Mouse (Mus musculus) left cerebral cortex, adult 2 months (tissue): ENCODE results near the gene Ptprj. TPM values are rescaled to one million over a fixed set of nuclear protein-coding genes. Genes with fewer than 3 reads are reported as not detected.
A peak's percentile ranks its signal among the peaks of the same experiment; 100 is the strongest.
"Not testable (repeated sequence)": the region's sequence is repeated elsewhere in the genome, so short reads cannot be mapped to it uniquely, and the experiment has no call there.

Experiments used
- DNase-seq, 2 experiments: peaks; one replicate each; pipeline ENCODE4 v3.0.0; 2021 to 2022; ENCODE audit warnings: low spot score in 2 of 2, mixed read lengths in 1 of 2; ENCODE audit errors: extremely low spot score in 1 of 2
- H3K27ac ChIP-seq: fragments of 200-600 bp; 2 replicates; pipeline ENCODE4 v1.8.1; 2022
- H3K4me3 ChIP-seq: fragments of 200-600 bp; 2 replicates; pipeline ENCODE4 v1.8.1; 2022
- CTCF ChIP-seq: fragments of 200-600 bp; IDR thresholded peaks from 2 replicates; pipeline ENCODE4 v1.8.1; 2022; ENCODE audit warnings: antibody characterized with exemption, mild to moderate bottlenecking, moderate library complexity
- intact Hi-C: fragments of 180-260 bp; cut with DNase I; formaldehyde crosslinking; loops from one replicate; pipeline ENCODE4 v1.15.1; 2025
- total RNA-seq, 2 experiments: library from RNA; stranded (reverse); gene quantifications; 2 replicates each; pipeline ENCODE4 v1.2.3; 2021

Gene Ptprj
- total RNA-seq, 2 experiments from 2014 or later, result 114 to 117 TPM

DNA sequence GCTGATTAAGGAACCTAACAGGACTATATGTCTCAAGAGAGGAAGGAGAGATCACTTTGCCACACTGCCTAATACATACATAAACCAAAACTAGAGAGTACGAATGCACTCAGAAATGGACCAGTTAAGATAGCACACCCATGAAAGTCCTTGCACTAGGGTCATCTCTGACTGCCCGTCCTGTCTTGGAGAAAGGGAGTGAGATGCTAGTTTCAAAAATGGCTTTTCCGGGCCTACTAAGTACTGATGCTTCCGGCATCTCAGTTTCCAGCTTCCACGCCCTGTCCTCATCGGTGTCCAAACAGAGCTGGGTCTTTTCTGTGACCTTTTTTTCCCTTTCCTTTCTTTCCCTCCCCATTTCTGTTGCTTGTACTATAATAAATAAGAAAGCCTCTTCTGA is 4.0 kb downstream of the Ptprj start:
- intact Hi-C loops, result loop anchor here (5.0 kb wide), 1 partner anchor 49 kb away; no protein-coding TSS in a partner anchor

DNA sequence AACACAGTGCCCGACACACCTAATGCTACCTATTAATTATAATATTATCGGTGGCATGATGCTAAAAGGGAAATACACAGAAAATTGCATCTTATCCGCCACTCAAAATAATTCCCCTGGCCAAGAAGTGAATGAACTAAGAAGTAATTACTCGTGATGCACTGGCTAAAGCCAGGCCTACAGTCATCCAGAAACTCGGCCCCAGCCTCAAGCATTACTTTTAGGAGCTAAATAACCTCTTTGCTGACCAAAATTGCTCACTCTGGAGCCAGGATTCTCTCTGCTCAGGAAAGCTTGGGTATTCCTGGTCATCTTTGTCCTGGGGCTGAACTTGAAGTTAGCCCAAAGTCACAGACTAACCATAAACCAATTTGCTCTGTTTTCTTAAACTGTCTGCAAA is 4.7 kb downstream of the Ptprj start:
- no peak for TF ChIP-seq CTCF
- H3K4me3 ChIP-seq, result no peak overlapping the region
- no peak for DNase-seq
- intact Hi-C loops, result loop anchor here (5.0 kb wide), 1 partner anchor 48 kb away; no protein-coding TSS in a partner anchor
- H3K27ac ChIP-seq, result no peak overlapping the region

More for the DNA sequence above, 4.0 kb downstream of the Ptprj start:
- no peak overlapping the region for H3K27ac ChIP-seq
- DNase-seq, result no peak
- no peak for TF ChIP-seq CTCF
- no peak overlapping the region for H3K4me3 ChIP-seq

DNA sequence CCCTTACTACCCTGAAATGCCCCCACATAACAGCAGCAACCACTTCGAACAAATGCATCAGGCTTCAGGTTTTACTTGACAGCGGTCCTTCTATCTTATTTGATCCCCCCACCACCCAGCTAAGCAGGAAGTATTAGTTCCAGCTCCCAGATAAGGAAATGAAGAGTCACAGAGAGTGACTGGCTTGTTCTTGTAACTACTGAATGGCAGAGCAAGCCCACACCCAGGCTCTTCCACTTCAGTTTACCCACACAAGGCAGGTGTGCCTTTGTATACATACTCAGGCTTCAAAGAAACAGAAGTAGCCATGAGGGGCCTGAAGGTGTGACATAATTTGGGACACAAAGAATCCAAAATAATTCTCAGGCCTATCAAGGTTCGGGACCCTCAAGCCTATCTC is 5.3 kb downstream of the Ptprj start:
- DNase-seq, result no peak
- intact Hi-C loops, result loop anchor here (5.0 kb wide), 1 partner anchor 48 kb away; no protein-coding TSS in a partner anchor
- no peak for TF ChIP-seq CTCF
- no peak overlapping the region for H3K4me3 ChIP-seq
- no peak overlapping the region for H3K27ac ChIP-seq

DNA sequence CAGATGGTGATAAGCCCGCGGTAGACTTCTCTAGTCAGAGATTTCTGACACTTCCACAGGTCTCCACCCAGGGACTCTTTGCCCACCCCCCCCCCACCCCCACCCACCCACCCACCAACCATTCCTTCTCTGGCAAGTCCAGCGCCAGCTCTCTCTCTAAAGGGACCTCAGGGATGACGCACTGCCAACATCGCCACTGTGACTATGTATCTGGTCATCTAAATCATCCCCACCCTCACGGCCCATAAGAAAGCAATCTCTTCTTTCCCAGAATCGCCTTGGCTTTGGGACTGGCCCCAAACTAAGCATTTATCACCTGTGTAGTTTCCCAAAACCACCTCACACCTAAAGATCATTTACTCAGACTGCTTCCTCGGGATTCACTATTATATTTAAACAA is 5.9 kb downstream of the Ptprj start:
- Histone ChIP-seq H3K4me3 (peak overlapping the region; percentile 38), H3K27ac (peak overlapping the region; percentile 72; the same call in 1 of the 2 replicates)
- TF ChIP-seq CTCF, result no peak
- peak in 1 of 2 experiments; percentile 10 for DNase-seq
- intact Hi-C loops, result no loop called here

DNA sequence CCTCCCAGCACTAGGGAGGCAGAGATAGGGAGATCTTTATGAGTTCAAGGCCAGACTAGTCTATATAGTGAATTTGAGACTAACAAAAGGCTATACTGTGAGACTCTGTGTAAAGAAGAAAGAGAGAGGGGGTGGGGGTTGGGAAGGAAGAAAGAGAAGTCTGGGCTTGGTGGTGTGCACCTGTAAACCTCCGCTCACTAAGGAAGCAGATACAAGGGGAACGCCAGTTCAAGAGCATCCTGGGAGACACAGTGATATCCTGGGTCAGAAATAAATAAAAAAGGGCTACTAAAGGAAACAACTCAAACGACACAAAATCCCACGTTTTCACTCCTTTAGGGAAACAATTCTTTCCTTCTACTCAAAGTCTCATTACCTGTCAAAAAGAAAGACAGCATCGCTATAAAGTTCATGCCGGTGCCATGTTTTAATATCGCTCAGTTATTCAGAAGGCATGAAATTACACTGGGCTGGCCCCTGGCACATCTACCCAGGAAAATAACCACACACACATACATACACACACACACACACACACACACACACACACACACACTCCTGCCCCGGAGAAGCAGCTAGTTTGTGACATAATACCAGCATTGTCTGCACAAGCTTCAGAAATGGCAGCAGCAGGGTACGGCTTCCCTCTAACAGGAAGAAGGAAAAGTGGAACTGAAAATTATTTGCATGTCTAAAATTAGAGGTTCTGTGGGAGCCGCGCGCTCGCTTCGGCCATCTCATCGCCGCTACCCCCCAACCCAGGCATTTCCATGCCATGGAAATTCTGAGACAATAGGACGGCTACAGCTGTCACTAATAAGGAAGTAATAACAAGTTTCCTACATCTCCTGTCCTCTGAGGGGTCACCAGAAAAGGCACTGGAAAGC is 6.6 kb downstream of the Ptprj start:
- DNase-seq, result peak in 1 of 2 experiments; percentile 29
- Histone ChIP-seq H3K4me3 (peak overlapping the region; percentile 38), H3K27ac (peak overlapping the region; percentile 72; the same call in 1 of the 2 replicates)
- TF ChIP-seq CTCF, result no peak
- intact Hi-C loops, result no loop called here

GRCm38 (mm10) chr2:90572126-90572525 is 8.3 kb downstream of the Ptprj start:
- TF ChIP-seq CTCF, result no peak
- peak in 1 of 2 experiments; percentile 5 for DNase-seq
- no peak overlapping the region for H3K27ac ChIP-seq
- H3K4me3 ChIP-seq, result no peak overlapping the region
- intact Hi-C loops, result no loop called here

DNA sequence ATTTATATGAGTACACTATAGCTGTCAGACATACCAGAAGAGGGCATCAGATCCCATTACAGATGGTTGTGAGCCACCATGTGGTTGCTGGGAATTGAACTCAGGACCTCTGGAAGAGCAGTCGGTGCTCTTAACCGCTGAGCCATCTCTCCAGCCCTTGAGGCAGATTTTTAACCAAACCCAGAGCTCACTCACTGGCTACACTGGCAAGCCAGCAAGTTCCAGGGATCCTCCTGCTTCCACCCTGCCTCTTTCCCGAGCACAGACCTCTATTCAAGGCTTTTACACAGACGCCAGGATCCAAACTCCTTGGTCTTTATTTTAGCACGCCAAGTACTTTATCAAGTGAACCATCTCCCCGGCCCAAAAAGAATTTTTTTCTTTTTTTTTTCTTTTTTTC is 9.0 kb downstream of the Ptprj start:
- intact Hi-C loops, H3K27ac ChIP-seq, H3K4me3 ChIP-seq: not testable (repeated sequence)
- DNase-seq, result peak in 1 of 2 experiments; percentile 8

DNA sequence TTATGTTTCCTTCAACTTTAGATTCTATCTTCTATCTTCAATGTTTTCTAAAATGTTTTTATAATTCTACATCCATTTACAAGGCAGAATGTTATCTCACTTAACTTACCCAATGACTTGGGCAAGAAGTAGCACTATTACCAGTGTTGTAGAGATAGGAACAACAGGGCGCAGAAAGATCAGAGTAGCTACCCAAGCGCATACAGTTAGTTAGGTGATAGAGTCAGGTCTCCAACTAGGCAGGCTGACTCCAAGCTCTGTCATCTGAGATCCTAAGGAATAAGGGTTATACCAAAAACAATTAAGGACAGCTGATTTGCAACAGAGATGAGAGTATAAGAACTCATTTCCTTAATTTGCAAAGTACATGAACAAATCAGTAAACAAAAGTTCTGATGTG is 9.6 kb downstream of the Ptprj start:
- Histone ChIP-seq H3K27ac (no peak overlapping the region), H3K4me3 (no peak overlapping the region)
- no peak for TF ChIP-seq CTCF
- no peak for DNase-seq
- intact Hi-C loops, result no loop called here

DNA sequence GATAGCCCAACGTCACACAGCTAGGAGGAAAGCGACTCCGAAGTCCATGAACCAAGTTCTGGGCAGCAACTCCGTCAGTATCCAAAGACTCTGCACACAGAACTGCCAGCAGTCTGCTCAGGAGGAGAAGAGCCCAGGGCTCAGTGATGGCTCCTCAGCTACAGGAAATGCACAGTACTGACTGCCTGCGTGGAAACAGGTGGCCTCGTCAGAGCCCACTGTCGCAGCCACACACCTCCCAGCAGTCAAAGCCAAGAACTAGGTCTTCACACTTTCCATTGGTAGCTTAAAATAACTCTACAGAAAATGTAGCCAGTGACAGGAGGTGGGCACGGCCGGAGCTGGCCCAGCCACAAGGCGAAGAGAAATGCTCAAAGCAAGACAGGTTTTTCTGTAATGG is 10.2 kb downstream of the Ptprj start:
- TF ChIP-seq CTCF, result no peak
- Histone ChIP-seq H3K4me3 (no peak overlapping the region), H3K27ac (no peak overlapping the region)
- no peak for DNase-seq
- intact Hi-C loops, result no loop called here

GRCm38 (mm10) chr2:90568961-90569481 is 11.4 kb downstream of the Ptprj start:
- no peak for DNase-seq
- intact Hi-C loops, result no loop called here
- H3K4me3 ChIP-seq, result no peak overlapping the region
- no peak for TF ChIP-seq CTCF
- no peak overlapping the region for H3K27ac ChIP-seq

DNA sequence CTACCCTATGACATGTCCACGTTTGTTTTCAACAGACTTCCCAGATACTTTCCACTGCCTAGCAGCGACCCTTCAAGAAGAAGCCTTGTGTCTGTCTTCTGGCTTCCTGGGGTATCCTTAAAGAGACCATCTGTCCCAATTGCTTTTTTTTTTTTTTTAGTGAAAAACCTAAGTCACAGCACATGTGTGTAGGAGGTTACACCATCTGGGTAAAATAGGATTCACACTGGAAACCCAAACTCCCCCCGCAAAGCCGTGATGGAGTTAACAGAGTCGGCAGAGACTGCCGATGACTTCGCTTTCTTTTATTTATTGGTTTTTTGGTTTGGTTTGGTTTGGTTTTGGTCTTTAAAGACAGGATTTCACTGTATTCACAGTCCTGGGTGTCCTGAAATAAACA is 12.4 kb downstream of the Ptprj start:
- TF ChIP-seq CTCF, result no peak
- no peak for DNase-seq
- no peak overlapping the region for H3K4me3 ChIP-seq
- intact Hi-C loops, result no loop called here
- H3K27ac ChIP-seq, result no peak overlapping the region

GRCm38 (mm10) chr2:90566773-90567528 is 13.5 kb downstream of the Ptprj start:
- H3K27ac ChIP-seq, result no peak overlapping the region
- DNase-seq, result no peak
- intact Hi-C loops, result no loop called here
- H3K4me3 ChIP-seq, result no peak overlapping the region
- no peak for TF ChIP-seq CTCF
